Mouse (Mus musculus) ES-E14 (cell line): Measurements from ENCODE around the gene Tmem80. TPM values are rescaled to one million over a fixed set of nuclear protein-coding genes. Genes with fewer than 3 reads are reported as not detected.

ENCODE experiments used
- DNase-seq: peaks from one replicate; pipeline ENCODE4 v3.0.0-alpha.2; 2013; ENCODE audit warnings: low read depth, low spot score
- H3K27ac ChIP-seq: 2 replicates; pipeline ENCODE4 v1.5.1; 2012; ENCODE audit warnings: low read depth, mild to moderate bottlenecking, low read length, moderate library complexity, mixed read lengths; ENCODE audit not compliant: poor library complexity, insufficient read depth, severe bottlenecking
- H3K36me3 ChIP-seq: 2 replicates; pipeline ENCODE4 v1.6.1; 2012; ENCODE audit warnings: mild to moderate bottlenecking, low read length, moderate library complexity, mixed read lengths; ENCODE audit not compliant: control insufficient read depth, poor library complexity, insufficient read depth, severe bottlenecking
- H3K4me1 ChIP-seq, 2 experiments: fragments of 150-350 bp in 1 of 2; sonication (generic) in 1 of 2; 2 replicates each; pipeline ENCODE4 v1.6.1; 2012; ENCODE audit warnings: low read length in 2 of 2, mild to moderate bottlenecking in 1 of 2, mixed read lengths in 1 of 2; ENCODE audit not compliant: control insufficient read depth in 2 of 2, insufficient read depth in 2 of 2, poor library complexity in 1 of 2
- H3K4me3 ChIP-seq, 2 experiments: fragments of 150-350 bp in 1 of 2; sonication (generic) in 1 of 2; 2 replicates each; pipeline ENCODE4 v1.5.1; 2012; ENCODE audit warnings: low read length in 2 of 2, low read depth in 1 of 2, mild to moderate bottlenecking in 1 of 2, mixed read lengths in 1 of 2; ENCODE audit not compliant: insufficient read depth in 1 of 2, poor library complexity in 1 of 2, severe bottlenecking in 1 of 2
- H3K9ac ChIP-seq: 2 replicates; pipeline ENCODE4 v1.6.1; 2012; ENCODE audit warnings: low read depth, mild to moderate bottlenecking, low read length, mixed read lengths; ENCODE audit not compliant: poor library complexity, insufficient read depth, severe bottlenecking
- H3K9me3 ChIP-seq: fragments of 150-350 bp; sonication (generic); 2 replicates; pipeline ENCODE4 v1.6.1; 2012; ENCODE audit warnings: low read depth, mild to moderate bottlenecking, low read length; ENCODE audit not compliant: control insufficient read depth, insufficient read depth
- CHD2 ChIP-seq: IDR thresholded peaks from 2 replicates; pipeline ENCODE4 v1.6.1; 2014; ENCODE audit warnings: mild to moderate bottlenecking, low read depth, low read length, inconsistent platforms
- HCFC1 ChIP-seq: IDR thresholded peaks from 2 replicates; pipeline ENCODE4 v1.6.1; 2012; ENCODE audit warnings: low read length, inconsistent platforms, borderline replicate concordance; ENCODE audit not compliant: insufficient read depth
- MAFK ChIP-seq: IDR thresholded peaks from 2 replicates; pipeline ENCODE4 v1.6.1; 2014; ENCODE audit warnings: mild to moderate bottlenecking, low read depth, low read length, inconsistent platforms; ENCODE audit not compliant: insufficient read depth
- ZC3H11A ChIP-seq: IDR thresholded peaks from 2 replicates; pipeline ENCODE4 v1.6.1; 2012; ENCODE audit warnings: low read depth, mild to moderate bottlenecking, inconsistent platforms, low read length, borderline replicate concordance
- ZNF384 ChIP-seq: IDR thresholded peaks from 2 replicates; pipeline ENCODE4 v1.6.1; 2012; ENCODE audit warnings: low read depth, low read length, inconsistent platforms
- in situ Hi-C, 2 experiments: fragments of 600-800 bp; cut with MboI; formaldehyde crosslinking; loops; one replicate each; pipeline ENCODE4 v1.15.1; 2025; ENCODE audit warnings: low sequenced_read_pairs in 2 of 2, inconsistent platforms in 1 of 2; ENCODE audit not compliant: unreplicated experiment in 2 of 2
- total RNA-seq: library from RNA; depleted of rRNA; stranded (reverse); fragments of 300-350 nt; gene quantifications from 2 replicates; pipeline ENCODE4 v1.2.3, GENCODE M21; 2012

Gene Tmem80
- total RNA-seq, 1 experiment: 9.7 TPM

GRCm38 (mm10) chr7:141365049-141365445 is 37.5 kb downstream of the Tmem80 start:
- H3K9ac ChIP-seq: no peak overlapping the region
- no peak for DNase-seq
- in situ Hi-C loops: no loop called here

GRCm38 (mm10) chr7:141367358-141367757 is 39.8 kb downstream of the Tmem80 start:
- Histone ChIP-seq H3K36me3 (no peaks in the 10 kb centered on the region), H3K4me3 (no peak overlapping the region), H3K4me1 (peaks cover 9 to 10% of the 10 kb centered on the region in 2 experiments; a peak in 2 of 4 replicates), H3K9me3 (no peaks in the 10 kb centered on the region), H3K27ac (no peak overlapping the region), H3K9ac (no peak overlapping the region)
- no peak for DNase-seq
- TF ChIP-seq ZC3H11A (no peak), CHD2 (no peak), ZNF384 (no peak), MAFK (no peak), HCFC1 (no peak)
- in situ Hi-C loops: no loop called here

More at GRCm38 (mm10) chr7:141365049-141365445, 37.5 kb downstream of the Tmem80 start:
- peaks cover 0 to 4% of the 10 kb centered on the region in 2 experiments; a peak in 1 of 4 replicates for H3K4me1 ChIP-seq
- H3K27ac ChIP-seq: no peak overlapping the region
- H3K4me3 ChIP-seq: no peak overlapping the region
- no peak for TF ChIP-seq ZC3H11A
- no peak for TF ChIP-seq HCFC1
- TF ChIP-seq MAFK: no peak
- no peak for TF ChIP-seq CHD2
- TF ChIP-seq ZNF384: no peak
- H3K9me3 ChIP-seq: no peaks in the 10 kb centered on the region
- H3K36me3 ChIP-seq: no peaks in the 10 kb centered on the region

- H3K36me3 ChIP-seq: no peaks in the 10 kb centered on the region
- no peak for TF ChIP-seq ZNF384
- TF ChIP-seq HCFC1: no peak
- TF ChIP-seq CHD2: no peak
- no peak for TF ChIP-seq MAFK
- no peak for TF ChIP-seq ZC3H11A
- no peaks in the 10 kb centered on the region for H3K9me3 ChIP-seq
- in situ Hi-C loops: no loop called here
- no peak overlapping the region for H3K4me3 ChIP-seq
- DNase-seq: no peak
- no peak overlapping the region for H3K27ac ChIP-seq
- H3K9ac ChIP-seq: no peak overlapping the region
- peaks cover 11 to 19% of the 10 kb centered on the region in 2 experiments for H3K4me1 ChIP-seq
Observed at GRCm38 (mm10) chr7:141369918-141370317, 42.4 kb downstream of the Tmem80 start.

GRCm38 (mm10) chr7:141371942-141372595 is 44.5 kb downstream of the Tmem80 start:
- Histone ChIP-seq H3K9ac (peak overlapping the region; percentile 26; the same call in 1 of the 2 replicates), H3K9me3 (no peaks in the 10 kb centered on the region), H3K36me3 (no peaks in the 10 kb centered on the region), H3K4me3 (no peak overlapping the region), H3K27ac (peak overlapping the region; percentile 58; the same call in 1 of the 2 replicates), H3K4me1 (peaks cover 11 to 19% of the 10 kb centered on the region in 2 experiments)
- in situ Hi-C loops: no loop called here
- no peak for DNase-seq
- TF ChIP-seq MAFK: 0 out of 2 replicates have a peak, but pooled peaks have one; percentile 4
- no peak for TF ChIP-seq ZNF384
- TF ChIP-seq HCFC1: no peak
- TF ChIP-seq ZC3H11A: no peak
